Mouse (Mus musculus) common myeloid progenitor, adult 5-6 weeks (primary cell): ENCODE data around the gene Olfr142. TPM values are rescaled to one million over a fixed set of nuclear protein-coding genes. Genes with fewer than 3 reads are reported as not detected.
"Not testable (repeated sequence)": the region's sequence is repeated elsewhere in the genome, so short reads cannot be mapped to it uniquely, and the experiment has no call there.

ENCODE experiments used
- ATAC-seq: replicated peaks from 2 replicates; pipeline ENCODE4 v1.8.0; 2016; ENCODE audit warnings: low read depth, mild to moderate bottlenecking, moderate TSS enrichment, inconsistent platforms; ENCODE audit not compliant: poor library complexity, severe bottlenecking
- total RNA-seq: library from RNA; stranded (forward); fragments of 200-1000, 187-1606 nt; gene quantifications from 2 replicates; pipeline ENCODE4 v1.2.3, GENCODE M21; 2017

Olfr142 gene
- total RNA-seq = not detected in 2 replicates

DNA sequence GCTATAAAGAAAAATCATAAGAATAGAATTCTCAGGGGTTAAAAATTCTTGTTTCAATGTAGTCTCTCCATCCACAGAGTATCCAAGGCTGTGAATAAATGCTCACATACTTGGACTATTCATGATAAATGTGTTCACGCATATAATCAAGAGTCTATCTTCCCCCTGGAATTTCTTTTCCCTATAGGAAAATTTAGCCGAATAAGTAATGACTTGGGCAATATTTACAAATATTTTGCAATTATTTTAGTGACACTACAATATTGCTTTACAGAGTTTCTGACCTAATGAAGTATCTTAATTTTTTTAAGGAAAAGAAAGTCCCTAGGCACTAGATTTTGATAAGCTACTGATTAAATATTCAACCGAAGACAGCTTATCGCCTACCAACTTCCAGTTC is at the start of gene Olfr142:
TSS of gene Olfr142 (minus strand) at position 101 of the 400 bp plus-strand sequence.
- no peak for ATAC-seq

DNA sequence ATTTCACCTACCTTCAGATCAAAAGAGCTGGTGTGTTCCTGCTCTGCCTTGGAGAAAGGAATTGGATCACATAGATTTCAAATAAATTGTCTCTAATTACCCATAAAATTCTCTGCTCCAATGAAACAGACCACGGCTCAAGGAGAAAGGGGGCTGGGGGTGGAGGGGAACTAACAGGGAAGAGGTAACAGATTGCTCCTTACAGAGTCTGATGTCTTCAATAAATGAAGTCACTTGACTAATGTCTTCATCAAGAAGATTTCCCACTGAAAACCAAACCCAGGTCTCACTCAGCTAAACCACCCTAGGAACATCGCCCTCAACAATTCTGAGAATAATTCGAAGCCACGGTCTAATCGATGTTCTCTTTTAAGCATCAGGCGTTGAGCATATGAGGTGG is 35.3 kb upstream of the Olfr142 start, which contains the start of gene Olfr1272:
TSS of gene Olfr1272 (minus strand) at position 101 of the 400 bp plus-strand sequence.
- no peak for ATAC-seq

DNA sequence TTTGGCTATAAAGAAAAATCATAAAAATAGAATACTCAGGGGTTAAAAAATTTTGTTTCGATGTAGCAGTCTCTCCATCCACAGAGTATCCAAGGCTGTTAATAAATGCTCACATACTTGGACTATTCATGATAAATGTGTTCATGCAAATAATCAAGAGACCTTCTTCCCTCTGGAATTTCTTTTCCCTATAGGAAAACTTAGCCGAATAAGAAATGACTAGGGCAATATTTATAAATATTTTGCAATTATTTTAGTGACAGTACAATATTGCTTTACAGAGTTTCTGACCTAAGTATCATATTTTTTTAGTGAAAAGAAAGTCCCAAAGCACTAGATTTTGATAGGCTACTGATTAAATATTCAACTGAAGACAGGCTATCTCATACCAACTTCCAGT is 13.5 kb upstream of the Olfr142 start, which contains the start of gene Olfr1271:
TSS of gene Olfr1271 (minus strand) at position 101 of the 400 bp plus-strand sequence.
- no peak for ATAC-seq

DNA sequence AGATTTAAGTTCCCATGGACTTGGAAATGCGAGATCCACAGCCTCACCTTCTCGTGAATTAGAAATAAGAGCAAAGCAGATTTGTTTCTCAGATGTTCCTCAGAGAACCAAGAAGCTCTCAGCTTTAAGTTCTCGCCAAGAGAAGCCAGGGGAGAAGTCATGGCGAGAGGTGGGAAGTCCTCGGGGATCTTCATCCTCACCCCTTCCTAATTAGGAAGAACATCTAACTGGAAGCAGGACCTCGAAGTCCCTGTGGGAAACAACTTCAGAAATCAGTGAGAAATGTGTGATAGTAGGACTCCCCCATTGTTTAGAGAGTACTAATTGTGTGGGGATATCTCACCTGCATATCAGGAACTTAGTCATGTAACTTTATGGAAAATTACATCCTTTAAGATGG is 33.0 kb downstream of the Olfr142 start, which contains the start of gene Olfr1506:
TSS of gene Olfr1506 (minus strand) at position 101 of the 400 bp plus-strand sequence.
- ATAC-seq = not testable (repeated sequence)

Other genes with a start within 250 kb of the Olfr142 start
- not detected in 2 replicates for gene Olfr1263, start 245.5 kb downstream of the Olfr142 start, total RNA-seq
- gene Olfr1264, start 232.0 kb downstream of the Olfr142 start, total RNA-seq = not detected in 2 replicates
- gene Olfr1265, start 222.3 kb downstream of the Olfr142 start, total RNA-seq = not detected in 2 replicates
- not detected in 2 replicates for gene Olfr140, start 194.0 kb downstream of the Olfr142 start, total RNA-seq
- not detected in 2 replicates for gene Olfr1269, start 136.2 kb downstream of the Olfr142 start, total RNA-seq
- gene Olfr32, start 115.3 kb downstream of the Olfr142 start, total RNA-seq = not detected in 2 replicates
- not detected in 2 replicates for gene Olfr1270, start 104.5 kb downstream of the Olfr142 start, total RNA-seq
- gene Olfr1506, start 33.1 kb downstream of the Olfr142 start, total RNA-seq = not detected in 2 replicates
- gene Olfr1271, start 13.4 kb upstream of the Olfr142 start, total RNA-seq = not detected in 2 replicates
- gene Olfr1272, start 35.2 kb upstream of the Olfr142 start, total RNA-seq = not detected in 2 replicates
- gene Gm13769, start 64.6 kb upstream of the Olfr142 start, total RNA-seq = not detected in 2 replicates
- gene Olfr1274-ps, start 141.1 kb upstream of the Olfr142 start, total RNA-seq = not detected in 2 replicates